Mouse (Mus musculus) retina, embryonic 14.5 days (tissue): ENCODE data around the gene Zfhx2.

Source experiments
- DNase-seq: peaks from one replicate; pipeline ENCODE4 v3.0.0-alpha.2; 2015; ENCODE audit warnings: low spot score

Zfhx2 gene

DNA sequence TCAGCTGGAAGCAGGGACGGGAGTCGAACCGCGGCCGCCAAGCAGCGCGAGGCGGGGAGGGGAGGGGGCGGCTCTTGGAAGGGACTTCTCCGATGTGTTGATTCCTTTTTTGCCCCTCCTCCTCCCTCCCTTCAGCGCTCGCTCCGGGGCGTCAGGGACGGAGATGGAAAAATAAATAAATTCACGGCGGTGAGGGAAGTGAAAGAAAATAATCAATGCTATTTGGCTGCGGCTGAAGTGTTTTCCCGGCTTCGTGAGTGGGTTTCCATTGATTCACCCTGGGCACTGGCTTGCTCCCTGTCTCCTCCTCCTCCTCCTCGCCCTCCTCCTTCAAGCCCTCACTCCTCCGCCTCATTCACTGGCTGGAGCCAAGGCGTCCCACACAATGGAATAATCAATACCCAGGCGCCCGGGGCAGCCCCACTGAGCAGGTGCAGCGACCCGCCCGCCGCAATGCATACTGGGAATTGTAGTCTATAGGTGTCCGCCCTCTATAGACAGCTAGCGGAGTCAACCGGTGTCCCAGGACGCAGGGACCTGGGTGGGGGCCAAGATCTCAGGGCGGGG lies at the start of gene Zfhx2:
Zfhx2 (minus strand) TSS at position 314 of the 567 bp plus-strand sequence.
- peak; percentile 97 for DNase-seq

DNA sequence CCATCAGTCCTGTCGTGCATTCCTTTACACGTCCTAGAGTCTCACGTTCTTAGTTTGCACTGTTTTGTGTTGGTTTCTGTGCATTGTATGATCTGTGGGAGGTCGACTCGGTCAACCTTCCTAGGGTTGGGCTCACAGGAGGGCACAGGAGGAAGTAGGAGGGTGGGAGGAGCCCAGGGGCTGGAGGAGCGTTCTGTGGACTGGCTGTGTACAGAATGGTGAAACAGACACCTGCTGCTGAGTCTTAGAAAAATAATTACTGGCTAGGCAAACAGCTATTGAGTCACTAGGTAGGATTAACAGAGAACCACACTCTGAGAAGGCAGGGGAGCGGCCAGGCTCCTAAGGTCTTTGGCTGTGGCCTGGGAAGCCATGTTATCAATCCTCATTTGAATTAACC lies 47.2 kb upstream of the Zfhx2 start:
- no peak for DNase-seq

DNA sequence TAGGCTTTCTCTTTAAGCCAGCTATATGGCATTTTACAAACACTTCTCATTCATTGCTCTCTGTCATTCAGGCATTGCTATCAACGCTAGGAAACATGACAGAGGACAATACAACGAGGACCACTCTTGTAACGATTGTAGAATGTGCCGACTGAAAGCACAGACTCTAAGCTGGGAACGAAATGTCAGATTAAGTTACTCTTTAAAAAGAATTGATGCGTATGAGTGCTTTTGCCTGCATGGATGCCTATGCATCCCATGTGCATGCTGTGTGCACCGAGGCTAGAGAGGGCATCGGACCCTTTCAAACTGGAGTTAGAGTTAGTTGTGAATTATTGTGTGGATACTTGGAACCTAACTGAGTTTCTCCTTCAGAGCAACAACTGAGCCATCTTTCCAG lies 43.6 kb upstream of the Zfhx2 start:
- peak; percentile 86 for DNase-seq

- no peak for DNase-seq
Measured at GRCm38 (mm10) chr14:55126521-55126920, 34.4 kb upstream of the Zfhx2 start.

GRCm38 (mm10) chr14:55125711-55126110 lies 33.6 kb upstream of the Zfhx2 start:
- no peak for DNase-seq

- DNase-seq: no peak
Measured at GRCm38 (mm10) chr14:55122359-55122758, 30.2 kb upstream of the Zfhx2 start.

DNA sequence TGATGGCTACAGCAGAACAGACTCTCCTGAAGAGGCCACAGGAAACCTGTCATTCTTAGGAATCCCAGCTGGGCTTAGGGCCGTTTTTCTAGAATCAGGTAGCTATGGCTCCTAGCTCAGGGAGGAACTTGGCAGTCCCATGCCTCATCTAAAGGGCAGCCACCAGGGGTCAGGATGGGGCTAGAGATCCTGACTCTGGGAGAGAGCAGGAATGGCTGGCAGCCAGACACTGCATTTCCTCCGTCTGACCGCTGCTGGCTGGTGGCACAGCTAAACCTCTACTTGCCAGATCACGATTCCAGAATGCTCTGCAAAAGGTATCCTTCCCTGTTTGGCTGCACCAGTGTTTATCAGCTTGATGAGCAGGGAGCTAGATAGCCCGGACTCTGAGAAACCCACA lies 29.8 kb upstream of the Zfhx2 start:
- peak; percentile 92 for DNase-seq

- no peak for DNase-seq
Measured at GRCm38 (mm10) chr14:55119421-55120134, 27.5 kb upstream of the Zfhx2 start.

GRCm38 (mm10) chr14:55118852-55119251 lies 26.7 kb upstream of the Zfhx2 start:
- no peak for DNase-seq

GRCm38 (mm10) chr14:55116425-55117200 lies 24.5 kb upstream of the Zfhx2 start, which contains the start of gene Jph4:
Gene Jph4 (minus strand): TSS chr14:55116935.
- no peak for DNase-seq

DNA sequence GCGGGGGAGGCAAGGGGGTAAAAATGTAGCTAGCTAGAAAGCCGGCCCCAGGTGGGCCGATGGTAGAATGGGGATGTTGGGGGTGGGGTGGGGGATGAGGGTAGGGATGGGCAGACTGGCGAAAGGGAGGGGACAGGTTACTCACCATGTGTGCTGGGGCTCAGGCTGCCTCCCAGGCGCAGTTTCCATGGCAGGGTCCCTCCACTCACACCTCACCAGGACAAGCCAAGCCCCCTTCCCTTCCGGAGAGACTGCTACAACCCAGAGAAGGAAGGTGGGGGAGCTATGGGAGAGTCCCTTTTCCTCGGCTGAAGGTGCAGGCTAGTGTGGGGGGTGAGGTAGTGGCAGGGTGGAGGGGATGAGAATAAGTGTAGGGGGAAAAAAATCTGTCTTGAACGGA lies 23.7 kb upstream of the Zfhx2 start:
- no peak for DNase-seq

DNA sequence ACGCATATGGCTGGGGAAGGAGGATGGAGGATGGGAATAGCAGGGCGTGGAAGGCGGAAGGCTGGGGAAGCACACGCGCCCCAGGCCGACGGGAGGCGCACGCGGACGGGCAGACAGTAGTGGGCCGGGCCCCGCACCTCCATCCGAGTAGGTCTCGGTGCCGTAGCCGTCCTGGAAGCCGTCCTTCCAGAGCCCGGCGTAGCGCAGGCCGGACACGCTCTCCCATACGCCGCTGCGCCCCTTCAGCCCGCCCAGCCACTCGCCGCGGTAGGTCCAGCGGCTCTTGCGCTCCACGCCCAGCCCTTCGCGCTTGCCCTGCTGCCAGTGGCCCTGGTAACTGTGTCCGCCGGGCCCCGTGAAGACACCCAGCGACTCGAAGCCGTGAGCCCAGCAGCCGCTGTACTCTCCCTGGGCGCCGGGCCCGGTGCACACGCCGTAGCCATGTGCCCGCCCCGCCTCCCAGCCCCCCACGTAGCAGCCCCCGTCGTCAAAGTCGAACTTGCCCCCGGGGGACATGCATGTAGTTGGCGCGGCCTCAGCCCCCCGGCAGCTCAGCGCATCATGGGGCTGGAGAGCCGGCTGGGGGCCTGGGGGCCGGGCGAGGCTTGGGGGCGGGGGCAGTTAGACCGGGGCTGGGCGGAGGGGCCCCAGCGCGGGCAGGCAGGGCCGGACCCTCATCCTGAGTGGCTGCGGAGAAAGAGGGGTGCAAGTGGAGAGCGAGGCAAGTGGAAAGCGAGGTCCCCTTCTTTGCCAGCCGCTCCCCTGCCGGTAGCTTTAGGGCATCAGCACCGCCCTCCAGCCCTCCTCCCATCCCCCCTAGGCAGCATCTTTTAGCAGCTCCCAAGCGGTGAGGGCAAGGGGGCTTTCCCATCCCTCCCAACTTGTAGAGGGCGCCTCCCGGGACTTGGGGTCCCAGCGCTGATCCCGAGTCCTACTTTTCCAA lies 22.9 kb upstream of the Zfhx2 start:
- peak; percentile 70 for DNase-seq

DNA sequence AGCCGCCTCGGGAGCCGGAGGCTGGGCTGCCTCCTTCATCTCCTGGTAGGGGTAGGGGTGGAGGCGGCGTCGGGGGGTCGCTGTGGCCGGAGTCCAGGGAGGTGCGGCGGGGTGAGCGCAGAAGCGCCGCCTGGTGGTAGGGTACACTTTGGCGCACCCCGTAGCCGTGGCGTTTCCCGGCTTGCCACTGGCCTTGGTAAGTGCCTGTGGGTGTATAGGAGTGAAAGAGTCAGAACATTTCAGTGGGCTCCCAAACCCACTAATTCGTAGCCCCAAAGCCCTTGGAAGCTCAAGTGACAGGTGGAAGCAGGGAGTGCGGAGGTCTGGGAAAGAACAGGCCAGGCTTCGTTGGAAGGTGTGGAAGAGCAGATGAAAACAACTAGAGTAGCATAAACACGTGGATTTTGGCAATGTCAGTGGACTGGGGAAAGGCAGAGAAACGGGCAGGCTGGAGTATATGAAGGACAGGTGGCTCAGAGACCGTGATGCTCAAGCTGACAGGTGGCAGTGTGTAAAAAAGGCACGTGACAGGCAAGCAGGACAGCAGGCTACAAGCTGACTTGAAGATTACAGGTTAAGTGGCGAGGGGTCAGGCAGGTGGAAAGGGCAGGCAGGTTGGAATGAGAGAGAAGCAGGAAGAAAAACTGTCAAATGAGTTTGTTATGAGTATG lies 22.0 kb upstream of the Zfhx2 start:
- peak; percentile 58 for DNase-seq

- DNase-seq: no peak
Measured at GRCm38 (mm10) chr14:55113351-55113974, 21.3 kb upstream of the Zfhx2 start.

DNA sequence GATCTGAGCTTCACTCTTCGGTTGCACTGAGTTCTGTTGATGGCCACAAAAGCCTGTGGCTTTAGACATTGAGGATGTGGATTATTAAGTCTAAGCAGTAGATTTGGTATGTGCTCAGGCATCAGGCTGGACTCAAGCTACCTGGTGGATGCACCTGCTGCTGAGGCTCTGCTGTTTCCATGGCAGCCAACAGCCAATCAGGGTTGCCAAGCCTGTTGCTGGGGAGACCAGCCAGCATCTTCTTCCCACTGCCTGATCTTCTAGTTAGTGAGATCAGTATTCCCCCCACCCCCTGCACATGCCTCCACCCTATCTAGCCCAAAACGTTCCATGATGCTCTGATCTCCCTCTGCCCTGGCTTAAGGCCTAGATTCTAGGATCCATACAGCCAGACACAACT lies 19.6 kb upstream of the Zfhx2 start:
- DNase-seq: no peak

DNA sequence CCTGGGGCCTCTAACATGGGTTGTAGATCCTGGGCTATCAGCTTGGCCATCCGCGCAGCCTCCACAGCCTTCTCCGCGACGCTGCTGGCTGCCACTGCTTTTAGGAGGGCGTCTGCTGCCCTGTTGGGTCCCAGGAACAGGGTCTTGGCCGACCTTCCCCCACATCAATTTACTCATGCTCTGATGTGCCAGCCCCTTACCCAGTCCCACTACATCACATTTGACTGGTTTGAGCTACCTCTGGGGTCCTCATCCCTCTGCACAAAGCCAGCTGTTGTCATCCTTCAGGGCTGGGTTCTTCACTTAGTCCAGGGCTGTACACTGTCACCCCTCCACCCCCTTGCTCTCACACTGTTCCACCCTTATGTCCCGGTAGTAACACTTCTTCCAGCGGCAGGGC lies 18.0 kb upstream of the Zfhx2 start:
- DNase-seq: no peak

DNA sequence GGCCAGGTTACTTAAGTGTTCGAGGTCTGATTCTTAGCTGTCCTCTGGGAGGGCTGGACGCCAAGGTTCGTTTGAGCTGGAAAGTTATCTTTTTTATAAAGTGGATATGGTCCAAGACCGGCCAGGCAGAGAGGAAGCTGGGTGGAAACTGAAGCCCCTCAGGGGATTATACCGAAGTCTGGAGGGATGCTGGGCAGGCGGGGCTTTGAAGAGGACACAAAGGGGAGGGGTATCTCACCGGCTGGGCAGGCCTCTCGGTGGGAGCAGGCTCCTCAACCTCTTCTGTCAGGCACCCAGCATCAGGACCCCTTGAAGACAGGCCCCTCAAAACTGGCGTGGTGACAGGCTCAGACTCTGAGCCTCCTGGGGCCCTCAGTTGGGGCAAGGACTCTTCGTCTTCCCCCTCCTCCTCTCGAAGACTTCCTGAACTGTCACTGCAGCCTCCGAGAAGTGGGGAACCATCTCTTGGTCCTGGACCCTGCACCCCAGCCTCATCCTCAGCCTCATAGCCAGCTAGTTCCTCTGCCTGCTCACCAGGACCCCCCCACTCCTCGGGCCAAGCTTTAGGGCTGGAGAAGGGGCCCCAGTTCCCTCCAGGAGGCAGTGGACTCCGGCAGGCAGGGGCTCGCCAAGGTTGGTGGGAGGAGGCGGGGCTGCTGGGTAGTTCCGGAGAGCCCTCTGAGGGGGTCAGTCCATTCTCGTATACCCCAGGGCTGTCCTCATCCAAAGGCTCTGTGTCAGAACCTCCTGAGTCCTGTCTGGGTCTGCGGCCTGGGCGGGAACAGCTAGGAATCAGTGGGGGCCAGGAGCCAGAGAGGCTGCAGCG lies 17.1 kb upstream of the Zfhx2 start:
- no peak for DNase-seq

DNA sequence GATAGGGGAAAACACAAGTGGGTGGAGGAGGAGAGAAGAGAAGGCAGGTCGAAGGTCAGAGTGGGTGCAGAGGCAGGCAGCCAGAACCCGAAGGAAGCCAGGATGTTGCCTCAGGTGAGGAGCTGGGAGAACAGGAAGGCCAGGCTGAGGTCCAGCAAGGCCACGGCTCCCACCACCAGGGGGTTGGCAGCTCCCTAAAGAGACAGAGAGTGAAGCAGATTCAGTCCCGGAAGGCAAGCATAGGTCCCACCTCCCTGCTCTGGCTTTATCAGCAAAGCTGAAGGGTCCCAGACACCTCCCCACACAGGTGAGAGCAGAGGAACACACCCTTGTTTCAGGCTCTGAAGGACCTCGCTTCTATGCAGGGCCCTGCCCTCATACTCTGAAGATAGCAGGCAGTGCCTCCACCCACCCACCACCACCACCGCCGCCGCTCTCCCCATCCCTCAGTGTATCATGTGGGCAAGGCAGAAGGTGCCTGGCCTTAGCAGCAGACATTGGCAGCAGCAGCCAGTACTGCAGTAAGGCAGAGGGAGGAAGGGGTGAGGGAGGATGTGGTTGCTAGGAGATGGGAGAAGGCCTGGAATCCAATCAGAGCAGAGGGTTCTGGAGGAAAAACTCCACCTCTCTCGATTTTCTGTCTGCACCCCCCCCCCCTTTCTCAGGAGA lies 16.2 kb upstream of the Zfhx2 start:
- no peak for DNase-seq

GRCm38 (mm10) chr14:55106990-55107389 lies 14.9 kb upstream of the Zfhx2 start:
- no peak for DNase-seq
